Mouse (Mus musculus) CH12.LX (cell line): Measurements from ENCODE around the gene Gmpr2. TPM values are rescaled to one million over a fixed set of nuclear protein-coding genes. Genes with fewer than 3 reads are reported as not detected.

ENCODE experiments used
- DNase-seq: peaks from one replicate; pipeline ENCODE4 v3.0.0-alpha.2; 2013; ENCODE audit errors: extremely low read depth
- H3K27ac ChIP-seq: 2 replicates; pipeline ENCODE4 v1.5.1; 2012; ENCODE audit warnings: low read depth, mild to moderate bottlenecking, control low read depth, moderate library complexity; ENCODE audit not compliant: insufficient read depth
- H3K27me3 ChIP-seq: replicated peaks from 2 replicates; pipeline ENCODE3; 2012; ENCODE audit warnings: inconsistent platforms
- H3K36me3 ChIP-seq, 2 experiments: replicated peaks in 1 of 2; 2 replicates each; pipeline versions ENCODE3 to v1.6.1; 2012; ENCODE audit warnings: inconsistent platforms in 1 of 2, low read length in 1 of 2, mild to moderate bottlenecking in 1 of 2, mixed read lengths in 1 of 2, moderate library complexity in 1 of 2; ENCODE audit not compliant: control insufficient read depth in 1 of 2, insufficient read depth in 1 of 2
- H3K4me1 ChIP-seq, 2 experiments: 2 replicates each; pipeline ENCODE4 v1.6.1; 2012; ENCODE audit warnings: inconsistent platforms in 1 of 2, moderate library complexity in 1 of 2; ENCODE audit not compliant: insufficient read depth in 2 of 2, control insufficient read depth in 1 of 2
- H3K4me2 ChIP-seq: 2 replicates; pipeline ENCODE4 v1.6.1; 2012; ENCODE audit warnings: low read depth, mild to moderate bottlenecking, control low read depth; ENCODE audit not compliant: poor library complexity, insufficient read depth, severe bottlenecking
- H3K4me3 ChIP-seq, 3 experiments: fragments of 150-350 bp in 1 of 3; sonication (generic) in 1 of 3; replicated peaks in 1 of 3; 2 replicates each; pipeline versions ENCODE3 to v1.5.1; 2011 to 2012; ENCODE audit warnings: low read depth in 2 of 3, low read length in 2 of 3, mild to moderate bottlenecking in 2 of 3, moderate library complexity in 2 of 3, control low read depth in 1 of 3, improper control_type of control experiment in 1 of 3, inconsistent platforms in 1 of 3, mixed read lengths in 1 of 3; ENCODE audit not compliant: poor library complexity in 1 of 3
- H3K79me2 ChIP-seq: replicated peaks from 2 replicates; pipeline ENCODE4 v1.6.1; 2012; ENCODE audit warnings: mild to moderate bottlenecking, moderate library complexity; ENCODE audit not compliant: control insufficient read depth, poor library complexity, insufficient read depth, severe bottlenecking; ENCODE audit errors: extremely low read depth
- H3K9ac ChIP-seq: 2 replicates; pipeline ENCODE4 v1.6.1; 2012; ENCODE audit warnings: low read depth, mild to moderate bottlenecking, control low read depth, moderate library complexity; ENCODE audit not compliant: insufficient read depth
- H3K9me3 ChIP-seq: replicated peaks from 2 replicates; pipeline ENCODE3; 2012; ENCODE audit warnings: low read length, inconsistent platforms, mixed read lengths
- BHLHE40 ChIP-seq: IDR thresholded peaks from 2 replicates; pipeline ENCODE4 v1.6.1; 2011; ENCODE audit warnings: mild to moderate bottlenecking, low read depth, low read length, improper control_type of control experiment
- IRF4 ChIP-seq: IDR thresholded peaks from 2 replicates; pipeline ENCODE4 v1.6.1; 2014; ENCODE audit warnings: low read depth, mild to moderate bottlenecking, inconsistent platforms, low read length, improper control_type of control experiment
- JUN ChIP-seq: IDR thresholded peaks from 2 replicates; pipeline ENCODE4 v1.6.1; 2011; ENCODE audit warnings: low read depth, mild to moderate bottlenecking, low read length, improper control_type of control experiment, moderate library complexity; ENCODE audit not compliant: insufficient read depth
- MAFK ChIP-seq: IDR thresholded peaks from 2 replicates; pipeline ENCODE4 v1.6.1; 2011; ENCODE audit warnings: low read length, improper control_type of control experiment; ENCODE audit not compliant: insufficient replicate concordance
- MAZ ChIP-seq: IDR thresholded peaks from 2 replicates; pipeline ENCODE4 v1.6.1; 2012; ENCODE audit warnings: low read depth, mild to moderate bottlenecking, inconsistent platforms, low read length, improper control_type of control experiment, moderate library complexity
- MEF2A ChIP-seq: IDR thresholded peaks from 2 replicates; pipeline ENCODE4 v1.6.1; 2014; ENCODE audit warnings: low read depth, mild to moderate bottlenecking, inconsistent platforms, low read length, improper control_type of control experiment, borderline replicate concordance
- MXI1 ChIP-seq: IDR thresholded peaks from 2 replicates; pipeline ENCODE4 v1.6.1; 2011; ENCODE audit warnings: mild to moderate bottlenecking, low read depth, low read length, improper control_type of control experiment
- POLR2AphosphoS2 ChIP-seq: IDR thresholded peaks from 2 replicates; pipeline ENCODE4 v1.6.1; 2011; ENCODE audit warnings: low read depth, low read length, improper control_type of control experiment
- RAD21 ChIP-seq: IDR thresholded peaks from 2 replicates; pipeline ENCODE4 v1.6.1; 2011; ENCODE audit warnings: low read depth, mild to moderate bottlenecking, low read length, improper control_type of control experiment, moderate library complexity
- SMC3 ChIP-seq: IDR thresholded peaks from 2 replicates; pipeline ENCODE4 v1.6.1; 2011; ENCODE audit warnings: low read depth, low read length, improper control_type of control experiment
- USF1 ChIP-seq: IDR thresholded peaks from 2 replicates; pipeline ENCODE4 v1.6.1; 2014; ENCODE audit warnings: low read depth, mild to moderate bottlenecking, inconsistent platforms, low read length, improper control_type of control experiment
- ZMIZ1 ChIP-seq: IDR thresholded peaks from 2 replicates; pipeline ENCODE4 v1.6.1; 2012; ENCODE audit warnings: low read depth, mild to moderate bottlenecking, inconsistent platforms, low read length, improper control_type of control experiment
- ZNF384 ChIP-seq: IDR thresholded peaks from 2 replicates; pipeline ENCODE4 v1.6.1; 2012; ENCODE audit warnings: low read depth, low read length, improper control_type of control experiment, inconsistent platforms
- dilution Hi-C: fragments of 300-500 bp; cut with MboI; formaldehyde crosslinking; loops from 2 replicates; pipeline ENCODE4 v1.14.3; 2020; ENCODE audit warnings: low sequenced_read_pairs; ENCODE audit not compliant: extremely low pct_unique_long_range_greater_than_20kb, extremely low pct_ligation_motif_present
- in situ Hi-C: fragments of 300-500 bp; cut with MboI; formaldehyde crosslinking; loops from 3 replicates; pipeline ENCODE4 v1.14.3; 2019; ENCODE audit warnings: low sequenced_read_pairs, low pct_ligation_motif_present, low pct_unique_long_range_greater_than_20kb, mixed read lengths
- polyA plus RNA-seq: library from polyadenylated mRNA; unstranded; fragments of >175 nt; gene quantifications from 2 replicates; pipeline ENCODE4 v1.2.1, GENCODE M21; 2012; ENCODE audit warnings: low read depth; ENCODE audit not compliant: insufficient read length
- total RNA-seq, 2 experiments: library from RNA; depleted of rRNA; stranded (reverse); fragments of 300-350 nt in 1 of 2; fragments of >200 nt in 1 of 2; gene quantifications; 2 replicates each; pipeline ENCODE4 v1.2.3; 2012 to 2014

The Gmpr2 gene
- total and polyA plus RNA-seq, 3 experiments = 34.7 to 51.3 (median 37.3) TPM

DNA sequence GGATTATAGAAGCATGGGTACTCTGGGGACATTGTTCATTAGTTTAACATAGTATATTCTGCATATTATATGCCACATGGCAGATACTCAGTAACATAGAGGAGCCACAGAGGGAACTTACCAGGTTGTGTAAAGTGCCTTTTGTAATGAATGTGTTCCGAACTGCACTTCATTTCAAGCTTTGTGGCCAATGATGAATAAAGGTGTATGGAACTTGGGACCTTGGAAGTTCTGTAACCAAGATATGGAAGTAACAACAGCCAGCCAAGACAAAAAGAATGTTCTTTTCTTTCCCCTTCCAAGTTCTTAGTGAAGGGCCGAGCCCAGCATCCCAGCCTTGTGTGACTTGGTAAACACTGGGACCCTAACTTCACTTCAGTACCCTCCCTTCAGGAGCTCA, 21.9 kb upstream of the Gmpr2 start, which contains the start of gene Tssk4:
Gene Tssk4 (plus strand): TSS at position 301 of the 400 bp plus-strand sequence.
- in situ Hi-C loops = no loop called here
- Histone ChIP-seq H3K27me3 (no peaks in the 10 kb centered on the region), H3K4me2 (no peak within 1 kb of the TSS), H3K27ac (no peak within 1 kb of the TSS), H3K79me2 (peaks cover 7% of the 10 kb centered on the region), H3K36me3 (peaks cover 3 to 19% of the 10 kb centered on the region in 2 experiments), H3K4me3 (no peak within 1 kb of the TSS), H3K9ac (no peak within 1 kb of the TSS), H3K9me3 (no peaks in the 10 kb centered on the region), H3K4me1 (peaks cover 4 to 15% of the 10 kb centered on the region in 2 experiments; a peak in 2 of 4 replicates)
- TF ChIP-seq POLR2AphosphoS2 (no peak), BHLHE40 (no peak), ZNF384 (no peak), ZMIZ1 (no peak), SMC3 (no peak), USF1 (no peak)
- no peak for DNase-seq
- dilution Hi-C loops = no loop called here

DNA sequence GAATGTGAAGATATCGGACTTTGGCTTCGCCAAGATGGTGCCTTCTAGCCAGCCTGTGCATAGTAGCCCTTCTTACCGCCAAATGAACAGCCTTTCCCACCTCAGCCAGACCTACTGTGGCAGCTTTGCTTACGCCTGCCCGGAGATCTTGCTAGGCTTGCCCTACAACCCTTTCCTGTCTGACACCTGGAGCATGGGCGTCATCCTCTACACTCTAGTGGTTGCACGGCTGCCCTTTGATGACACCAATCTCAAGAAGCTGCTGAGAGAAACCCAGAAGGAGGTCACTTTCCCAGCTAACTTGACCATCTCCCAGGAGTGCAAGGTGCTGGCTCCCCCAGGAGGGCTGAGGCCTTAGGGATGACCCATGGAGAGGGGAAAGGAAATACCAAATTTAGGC, 20.2 kb upstream of the Gmpr2 start:
- H3K9ac ChIP-seq = no peak overlapping the region
- no peaks in the 10 kb centered on the region for H3K79me2 ChIP-seq

DNA sequence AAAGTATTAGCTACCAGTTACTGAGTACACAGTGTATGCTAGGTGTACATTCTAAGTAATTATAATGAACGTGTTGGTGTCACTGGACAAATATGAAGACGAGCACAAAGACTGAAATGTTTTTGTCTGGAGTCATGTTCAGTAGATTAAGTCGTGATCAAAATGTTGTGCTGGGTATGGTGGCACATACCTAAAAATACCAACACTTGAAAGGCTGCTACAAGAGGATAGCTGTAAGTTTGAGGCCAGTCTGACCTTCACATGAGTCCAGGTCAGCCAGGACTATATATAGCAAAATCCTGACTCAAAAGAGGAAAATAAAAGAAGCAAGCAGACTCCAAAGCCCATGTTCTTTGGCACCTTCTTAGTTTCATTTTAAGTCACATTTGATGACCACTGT, 14.8 kb upstream of the Gmpr2 start:
- in situ Hi-C loops (no loop called here), dilution Hi-C loops (no loop called here)
- DNase-seq = no peak
- peaks cover 7 to 32% of the 10 kb centered on the region in 2 experiments for H3K36me3 ChIP-seq
- no peak overlapping the region for H3K9ac ChIP-seq
- no peak overlapping the region for H3K4me3 ChIP-seq
- no peak overlapping the region for H3K27ac ChIP-seq
- no peaks in the 10 kb centered on the region; the same call in none of the 2 replicates for H3K79me2 ChIP-seq
- peak; percentile 24; the same call in 1 of the 2 replicates for TF ChIP-seq IRF4
- TF ChIP-seq MAZ = no peak
- peak; percentile 51; the same call in 1 of the 2 replicates for TF ChIP-seq MEF2A
- H3K9me3 ChIP-seq = no peaks in the 10 kb centered on the region
- no peak overlapping the region for H3K4me2 ChIP-seq
- no peaks in the 10 kb centered on the region for H3K27me3 ChIP-seq
- peaks cover 0 to 16% of the 10 kb centered on the region in 2 experiments; a peak in 2 of 4 replicates for H3K4me1 ChIP-seq

More for the DNA sequence above, 20.2 kb upstream of the Gmpr2 start:
- TF ChIP-seq JUN = no peak
- TF ChIP-seq RAD21 = no peak
- no peak for TF ChIP-seq MAFK
- TF ChIP-seq MXI1 = no peak
- TF ChIP-seq, all 38 proteins: peak for 0
- Histone ChIP-seq H3K4me1 (no peaks in the 10 kb centered on the region), H3K27ac (no peak overlapping the region), H3K27me3 (no peaks in the 10 kb centered on the region), H3K36me3 (peaks cover 0 to 13% of the 10 kb centered on the region in 2 experiments), H3K4me3 (no peak overlapping the region), H3K4me2 (no peak overlapping the region), H3K9me3 (no peaks in the 10 kb centered on the region)
- in situ Hi-C loops (no loop called here), dilution Hi-C loops (no loop called here)
- no peak for DNase-seq
